Mouse (Mus musculus) midbrain, embryonic 11.5 days (tissue): ENCODE data around the gene Sec22a. TPM values are rescaled to one million over a fixed set of nuclear protein-coding genes. Genes with fewer than 3 reads are reported as not detected.

Experiments used
- ATAC-seq: fragments of 200-750 bp; cut with Nextera tagmentation; 2 replicates; pipeline ENCODE4 v1.8.0; 2017; ENCODE audit warnings: moderate TSS enrichment, moderate library complexity; ENCODE audit not compliant: low FRiP score
- DNase-seq: peaks from one replicate; pipeline ENCODE4 v3.0.0; 2015; ENCODE audit warnings: low spot score; ENCODE audit errors: missing footprints
- H3K27ac ChIP-seq: fragments of 300-500 bp; sonication (generic); 2 replicates; pipeline ENCODE4 v1.5.1; 2014; ENCODE audit warnings: low read depth, low read length
- H3K27me3 ChIP-seq: fragments of 300-500 bp; sonication (generic); 2 replicates; pipeline ENCODE4 v1.6.1; 2014; ENCODE audit warnings: mild to moderate bottlenecking, low read length, moderate library complexity, mixed read lengths; ENCODE audit not compliant: control insufficient read depth, insufficient read depth
- H3K36me3 ChIP-seq: fragments of 300-500 bp; sonication (generic); 2 replicates; pipeline ENCODE4 v1.6.1; 2014; ENCODE audit warnings: mild to moderate bottlenecking, low read length, moderate library complexity, mixed read lengths; ENCODE audit not compliant: control insufficient read depth, insufficient read depth
- H3K4me1 ChIP-seq: fragments of 300-500 bp; sonication (generic); 2 replicates; pipeline ENCODE4 v1.6.1; 2014; ENCODE audit warnings: low read length; ENCODE audit not compliant: control insufficient read depth, insufficient read depth
- H3K4me2 ChIP-seq: fragments of 300-500 bp; sonication (generic); 2 replicates; pipeline ENCODE4 v1.6.1; 2014; ENCODE audit warnings: mild to moderate bottlenecking, moderate library complexity
- H3K4me3 ChIP-seq: fragments of 300-500 bp; sonication (generic); 2 replicates; pipeline ENCODE4 v1.5.1; 2014; ENCODE audit warnings: low read depth, low read length
- H3K9ac ChIP-seq: fragments of 300-500 bp; sonication (generic); 2 replicates; pipeline ENCODE4 v1.6.1; 2014; ENCODE audit warnings: low read length
- H3K9me3 ChIP-seq: fragments of 300-500 bp; sonication (generic); 2 replicates; pipeline ENCODE4 v1.6.1; 2016; ENCODE audit warnings: low read length; ENCODE audit not compliant: control insufficient read depth
- WGBS: fragments of 180-500 bp; shearing (Covaris S2); extraction: QIAGEN DNeasy Blood & Tissue Kit; methylation state at CpG from one replicate; pipeline ENCODE4 v1.1.7; 2014; 5-methylcytosine and 5-hydroxymethylcytosine counted together
- polyA plus RNA-seq: library from polyadenylated mRNA; unstranded; fragments of >200 nt; fragmentation: Nextera tagmentation; extraction: Ambion mirVana; gene quantifications from 2 replicates; pipeline ENCODE4 v1.2.1, GENCODE M21; 2014

The Sec22a gene
- polyA plus RNA-seq: 40.5 and 43.0 TPM in 2 replicates

DNA sequence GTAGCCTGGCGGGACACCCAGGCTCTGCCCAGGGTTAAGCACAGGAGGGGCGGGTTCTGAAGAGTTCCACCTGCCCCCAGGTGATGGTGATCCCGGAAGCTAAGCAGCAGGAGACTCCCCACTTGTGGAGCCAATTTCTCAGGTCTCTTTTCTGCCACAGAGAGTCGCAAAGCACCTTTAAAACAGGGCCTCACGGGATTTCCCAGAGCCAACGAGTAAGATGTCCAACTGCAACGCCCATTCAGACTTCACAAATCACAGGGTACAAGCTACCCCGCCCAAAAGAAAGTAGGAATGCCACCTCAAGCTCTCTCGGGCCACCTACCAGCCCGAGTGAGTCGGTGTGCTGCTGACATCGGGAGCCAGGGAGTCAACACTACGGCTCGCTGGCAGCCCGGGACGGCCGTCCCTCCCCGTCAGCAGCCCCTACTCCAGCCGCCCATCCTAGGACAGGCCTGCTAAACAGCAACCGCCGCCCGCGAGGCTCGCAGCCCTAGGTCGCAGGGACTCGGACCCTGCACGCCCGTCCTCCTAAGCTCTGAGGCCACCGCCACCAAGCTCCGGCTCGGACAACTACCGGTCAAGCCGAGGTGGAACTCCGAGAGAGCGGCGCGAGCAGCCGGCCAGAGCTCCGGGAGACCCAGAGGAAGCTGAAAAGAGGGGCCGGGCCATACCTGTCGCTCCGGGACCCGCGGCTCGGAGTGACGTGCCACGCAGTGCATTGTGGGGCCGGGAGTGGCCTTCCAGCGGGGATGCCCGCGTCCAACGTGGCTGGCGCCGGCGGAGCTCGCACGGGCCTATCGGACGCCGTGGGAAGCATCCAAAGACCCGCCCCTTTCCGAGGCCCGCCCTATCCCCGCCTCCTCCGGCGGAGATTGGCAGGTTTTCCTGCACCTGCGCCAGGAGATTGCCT is at the start of gene Sec22a:
Gene Sec22a, minus strand, starts transcription at position 769 of the 913 bp plus-strand sequence.
- peaks cover 4% of the 10 kb centered on the region for H3K4me1 ChIP-seq
- peak within 1 kb of the TSS; percentile 72 for H3K27ac ChIP-seq
- H3K4me3 ChIP-seq: peak within 1 kb of the TSS; percentile 88
- ATAC-seq: peak; percentile 99
- under 1% methylated on average over 67 of the region's 67 CpGs for WGBS
- H3K4me2 ChIP-seq: peak within 1 kb of the TSS; percentile 96
- DNase-seq: peak; percentile 99
- no peaks in the 10 kb centered on the region for H3K36me3 ChIP-seq
- peak within 1 kb of the TSS; percentile 94 for H3K9ac ChIP-seq
- no peaks in the 10 kb centered on the region for H3K27me3 ChIP-seq
- no peaks in the 10 kb centered on the region for H3K9me3 ChIP-seq

DNA sequence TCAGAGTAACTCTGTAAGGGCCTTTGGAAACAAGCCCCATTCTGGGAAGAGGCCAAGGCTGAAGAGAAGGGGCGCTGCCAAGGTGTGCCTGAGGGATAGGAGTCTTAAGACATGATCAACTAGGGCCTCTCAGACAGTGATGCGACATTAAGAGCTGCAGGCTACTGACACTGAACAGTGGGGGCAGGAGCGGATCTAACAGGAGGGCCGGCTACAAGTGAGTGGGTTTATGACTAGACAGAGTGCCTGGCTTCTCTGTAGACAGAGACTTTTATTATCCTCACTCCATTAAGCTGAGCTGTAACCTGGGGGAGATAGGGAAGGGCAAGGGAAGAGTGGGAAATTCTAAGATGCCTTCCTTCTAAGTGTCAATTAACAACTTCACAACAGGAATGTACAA is 43.0 kb upstream of the Sec22a start:
- DNase-seq: no peak
- peaks cover 2% of the 10 kb centered on the region; the same call in 1 of the 2 replicates for H3K4me1 ChIP-seq
- no peaks in the 10 kb centered on the region for H3K36me3 ChIP-seq
- no peak overlapping the region for H3K4me3 ChIP-seq
- ATAC-seq: no peak
- H3K27ac ChIP-seq: no peak overlapping the region
- no peak overlapping the region for H3K4me2 ChIP-seq
- H3K9me3 ChIP-seq: no peaks in the 10 kb centered on the region
- no peaks in the 10 kb centered on the region for H3K27me3 ChIP-seq
- 77% methylated on average over 4 of the region's 4 CpGs for WGBS
- H3K9ac ChIP-seq: no peak overlapping the region

DNA sequence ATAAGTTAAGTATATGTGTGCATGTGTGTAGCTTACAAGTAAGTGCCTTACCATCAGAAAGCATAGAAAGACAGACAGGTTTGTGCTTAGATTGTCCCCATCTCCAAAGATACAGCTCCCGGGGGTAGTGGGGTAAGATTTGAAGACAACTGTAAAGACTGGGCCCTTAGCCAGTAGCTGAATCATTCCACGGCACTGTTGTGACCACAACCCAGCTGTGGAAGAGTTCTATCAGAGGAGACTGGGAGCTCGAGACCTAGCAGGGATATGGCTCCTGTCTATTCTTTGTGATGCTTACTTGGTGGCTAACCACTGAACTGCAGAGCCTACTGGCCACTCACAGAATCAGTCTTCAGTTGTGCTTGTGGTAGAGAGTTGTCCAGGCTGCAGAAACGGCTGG is 42.4 kb upstream of the Sec22a start:
- no peaks in the 10 kb centered on the region for H3K36me3 ChIP-seq

DNA sequence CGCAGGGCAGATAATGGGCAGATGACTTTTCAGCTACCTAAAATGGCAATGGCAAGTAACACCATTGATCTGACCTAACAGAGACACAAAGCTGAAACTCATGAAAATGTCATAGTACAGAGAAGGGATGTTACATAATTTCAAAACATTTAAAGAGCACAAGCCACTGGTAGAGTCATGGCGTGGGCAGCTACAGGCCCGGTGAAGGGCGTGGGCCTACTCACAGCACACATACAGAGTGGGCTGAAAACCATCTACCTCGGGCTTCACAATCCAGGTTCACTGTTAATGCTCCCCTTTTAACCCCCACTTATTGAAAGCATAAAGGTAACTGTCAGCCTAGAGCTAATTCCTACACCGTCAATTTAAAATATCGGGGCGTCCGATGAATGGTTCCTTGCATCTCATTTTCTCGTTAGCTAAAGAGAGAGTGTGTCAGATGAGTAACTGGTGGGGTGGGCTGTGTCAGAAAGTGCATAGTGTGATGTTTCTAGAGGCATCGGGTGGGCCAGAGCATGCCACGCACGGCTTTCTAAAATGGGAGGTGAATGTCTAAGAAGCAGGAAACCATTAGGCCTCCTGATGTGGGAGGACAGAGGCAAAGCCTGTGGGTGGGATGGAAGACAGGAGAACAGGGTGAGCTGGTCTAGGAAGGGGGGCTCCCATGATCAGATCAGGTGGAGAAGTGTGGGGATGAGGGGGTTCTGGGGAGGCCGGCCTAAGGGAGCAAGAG is 41.8 kb upstream of the Sec22a start:
- ATAC-seq (no peak), DNase-seq (no peak)
- Histone ChIP-seq H3K4me2 (no peak overlapping the region), H3K4me1 (peaks cover 2% of the 10 kb centered on the region; the same call in 1 of the 2 replicates), H3K36me3 (no peaks in the 10 kb centered on the region), H3K27ac (no peak overlapping the region), H3K27me3 (no peaks in the 10 kb centered on the region), H3K9me3 (no peaks in the 10 kb centered on the region), H3K9ac (no peak overlapping the region), H3K4me3 (no peak overlapping the region)
- WGBS: 88% methylated on average over 14 of the region's 14 CpGs

More for the DNA sequence above, 42.4 kb upstream of the Sec22a start:
- Histone ChIP-seq H3K4me3 (no peak overlapping the region), H3K9ac (no peak overlapping the region), H3K9me3 (no peaks in the 10 kb centered on the region), H3K27ac (no peak overlapping the region), H3K27me3 (no peaks in the 10 kb centered on the region), H3K4me2 (no peak overlapping the region), H3K4me1 (peaks cover 2% of the 10 kb centered on the region; the same call in 1 of the 2 replicates)
- WGBS: 90% methylated on average over 4 of the region's 4 CpGs
- DNase-seq (no peak), ATAC-seq (no peak)

DNA sequence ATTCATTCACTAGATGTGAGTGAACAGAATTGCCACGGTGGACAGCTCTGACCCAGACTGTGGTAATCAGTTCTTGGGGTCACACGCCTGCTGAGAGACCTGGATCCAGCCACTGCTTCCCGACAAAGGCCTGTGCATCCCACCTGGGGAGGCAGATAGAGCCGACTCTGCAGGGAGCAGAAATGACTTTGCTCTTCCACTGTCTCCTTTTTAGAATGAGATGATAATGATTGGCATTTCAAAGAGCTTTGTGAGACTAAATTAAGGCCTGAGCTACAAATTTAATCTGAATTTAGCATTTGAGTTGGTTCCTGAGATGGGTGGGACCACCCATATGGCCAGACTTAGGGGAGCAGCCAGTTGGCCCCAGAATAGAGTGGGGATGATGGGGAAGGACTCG is 41.1 kb upstream of the Sec22a start:
- Histone ChIP-seq H3K27ac (no peak overlapping the region), H3K4me2 (no peak overlapping the region), H3K36me3 (no peaks in the 10 kb centered on the region), H3K4me1 (peaks cover 2% of the 10 kb centered on the region; the same call in 1 of the 2 replicates), H3K9me3 (no peaks in the 10 kb centered on the region), H3K4me3 (no peak overlapping the region), H3K9ac (no peak overlapping the region), H3K27me3 (no peaks in the 10 kb centered on the region)
- WGBS: 39% methylated on average over 5 of the region's 5 CpGs
- ATAC-seq: no peak
- no peak for DNase-seq

DNA sequence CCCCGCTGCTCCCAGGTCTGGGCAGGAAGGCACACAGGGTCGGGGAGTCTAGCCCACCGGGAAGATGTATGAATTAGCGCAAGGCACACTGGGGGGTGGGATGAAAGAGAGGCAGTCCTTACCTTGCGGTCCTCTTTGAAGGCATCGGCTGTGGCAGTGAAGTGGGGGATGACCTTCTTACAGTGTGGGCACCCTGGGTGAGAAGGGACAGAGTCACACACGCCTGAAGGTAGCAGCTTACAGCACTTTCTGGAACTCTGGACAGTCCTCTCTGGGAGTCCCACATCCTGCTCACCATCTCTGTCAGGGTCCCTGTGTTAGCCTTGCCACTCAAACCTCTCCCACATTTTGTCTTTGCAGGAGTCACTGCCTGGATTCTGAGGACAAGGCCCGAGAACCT is 40.2 kb upstream of the Sec22a start:
- H3K4me1 ChIP-seq: peaks cover 2% of the 10 kb centered on the region; the same call in 1 of the 2 replicates
- H3K9me3 ChIP-seq: no peaks in the 10 kb centered on the region
- no peak overlapping the region for H3K4me3 ChIP-seq
- no peak overlapping the region for H3K9ac ChIP-seq
- no peak for ATAC-seq
- DNase-seq: no peak
- H3K36me3 ChIP-seq: no peaks in the 10 kb centered on the region
- H3K4me2 ChIP-seq: no peak overlapping the region
- WGBS: 89% methylated on average over 8 of the region's 8 CpGs
- H3K27ac ChIP-seq: no peak overlapping the region
- no peaks in the 10 kb centered on the region for H3K27me3 ChIP-seq

DNA sequence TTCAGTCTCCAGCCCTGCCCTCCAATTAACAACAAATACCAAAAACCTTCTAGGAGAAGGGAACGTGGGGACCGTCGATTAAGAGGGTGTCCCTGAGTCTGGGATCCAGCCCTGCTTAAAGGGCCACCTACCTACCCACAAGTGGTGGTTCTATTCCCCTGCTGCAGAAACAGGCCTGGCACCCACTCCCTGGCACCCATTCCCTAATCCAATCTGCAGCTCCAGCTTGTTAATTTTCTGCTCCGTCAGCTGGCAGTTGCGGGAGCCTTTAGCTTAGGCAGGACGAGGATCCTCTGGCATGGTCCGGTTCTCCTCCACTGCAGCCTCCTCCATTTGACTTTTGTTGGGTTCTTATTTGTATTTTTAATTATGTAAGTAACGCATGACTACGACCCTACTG is 39.6 kb upstream of the Sec22a start:
- no peak overlapping the region for H3K9ac ChIP-seq
- 89% methylated on average over 9 of the region's 9 CpGs for WGBS
- no peaks in the 10 kb centered on the region for H3K9me3 ChIP-seq
- H3K27ac ChIP-seq: no peak overlapping the region
- peaks cover 2% of the 10 kb centered on the region; the same call in 1 of the 2 replicates for H3K4me1 ChIP-seq
- DNase-seq: no peak
- H3K4me3 ChIP-seq: no peak overlapping the region
- no peaks in the 10 kb centered on the region for H3K36me3 ChIP-seq
- no peak overlapping the region for H3K4me2 ChIP-seq
- H3K27me3 ChIP-seq: no peaks in the 10 kb centered on the region
- no peak for ATAC-seq

DNA sequence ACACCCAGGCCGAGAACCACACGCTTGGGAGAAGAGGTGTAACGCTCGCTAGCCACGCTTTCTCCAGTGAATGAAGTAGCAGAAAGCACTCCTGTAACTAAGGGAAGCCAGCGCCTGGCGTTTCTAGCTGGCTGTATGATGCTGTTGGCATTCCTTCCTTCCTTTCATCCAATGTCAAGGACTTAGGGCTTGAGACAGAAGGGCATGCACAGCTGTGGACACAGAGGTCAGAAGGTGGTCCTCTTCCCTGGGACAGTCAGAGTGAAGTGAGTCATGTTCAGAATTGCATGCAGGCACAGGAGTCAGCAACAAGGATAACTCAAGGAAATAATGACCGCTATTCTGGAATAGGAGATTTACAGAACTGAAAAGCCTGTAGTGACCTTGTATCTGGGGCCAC is 29.1 kb upstream of the Sec22a start:
- no peaks in the 10 kb centered on the region for H3K4me1 ChIP-seq
- ATAC-seq: no peak

DNA sequence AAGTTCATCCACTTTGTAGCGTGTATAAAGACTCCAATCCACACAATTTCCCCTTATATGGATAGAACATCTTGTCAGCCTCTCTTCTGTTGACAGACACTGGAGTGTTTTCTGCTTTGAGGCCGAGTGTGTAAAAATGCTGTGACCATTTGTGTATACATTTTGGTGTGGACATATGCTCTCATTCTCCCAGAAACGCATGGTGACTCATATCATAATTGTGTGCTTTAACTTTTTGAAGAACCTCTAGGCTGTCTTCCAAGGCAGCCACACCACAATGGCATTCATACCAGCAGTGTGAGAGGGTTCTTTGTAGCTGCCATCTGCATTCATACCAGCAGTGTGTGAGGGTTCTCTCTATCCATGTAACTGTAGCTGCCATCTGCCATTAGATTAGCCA is 21.9 kb upstream of the Sec22a start:
- Histone ChIP-seq H3K4me2 (no peak overlapping the region), H3K9ac (no peak overlapping the region), H3K36me3 (no peaks in the 10 kb centered on the region), H3K9me3 (no peaks in the 10 kb centered on the region), H3K27me3 (no peaks in the 10 kb centered on the region), H3K4me3 (no peak overlapping the region), H3K4me1 (no peaks in the 10 kb centered on the region), H3K27ac (no peak overlapping the region)
- no peak for ATAC-seq
- 87% methylated on average over 3 of the region's 3 CpGs for WGBS
- DNase-seq: no peak

More for the DNA sequence above, 29.1 kb upstream of the Sec22a start:
- Histone ChIP-seq H3K4me2 (no peak overlapping the region), H3K9me3 (no peaks in the 10 kb centered on the region), H3K27me3 (no peaks in the 10 kb centered on the region), H3K4me3 (no peak overlapping the region), H3K36me3 (no peaks in the 10 kb centered on the region), H3K27ac (no peak overlapping the region), H3K9ac (no peak overlapping the region)
- WGBS: 86% methylated on average over 8 of the region's 8 CpGs
- no peak for DNase-seq
